Mouse (Mus musculus): ENCODE measurements around the gene Fgf3.

- TF ChIP-seq POLR2A (IDR thresholded peaks at IDR 0.05; ENCODE audit: low read depth, low read length) (no peak), CTCF (conservative IDR thresholded peaks at IDR 0.05; ENCODE audit: insufficient read depth, insufficient read length, low read depth, low read length) (no peak)
Measured at GRCm38 (mm10) chr7:144851321-144851720, 13.4 kb downstream of the Fgf3 start.

Data from kidney, adult 2 months (tissue).